Mouse (Mus musculus): ENCODE measurements around the gene Sae1. TPM values are rescaled to one million over a fixed set of nuclear protein-coding genes. Genes with fewer than 3 reads are reported as not detected.

The Sae1 gene
- 178 and 240 TPM in 2 replicates for polyA plus RNA-seq (2014; fragmentation: Nextera tagmentation; extraction: Ambion mirVana)

GRCm38 (mm10) chr7:16387160-16388041 lies at the start of gene Sae1:
Sae1 (minus strand) TSS chr7:16387806.
- Histone ChIP-seq H3K27ac (replicated peaks; ENCODE audit: low read depth, low read length) (peak within 1 kb of the TSS; percentile 82), H3K4me1 (ENCODE audit: control insufficient read depth, insufficient read depth, low read length) (peaks cover 13% of the 10 kb centered on the region), H3K4me3 (replicated peaks; ENCODE audit: low read depth, low read length) (peak within 1 kb of the TSS; percentile 96), H3K27me3 (ENCODE audit: control insufficient read depth, insufficient read depth, low read length) (no peaks in the 10 kb centered on the region), H3K36me3 (ENCODE audit: control insufficient read depth, insufficient read depth, low read length) (0 out of 2 replicates have a peak, but pooled peaks cover 6% of the 10 kb centered on the region), H3K9me3 (ENCODE audit: control insufficient read depth, low read length) (no peaks in the 10 kb centered on the region), H3K4me2 (ENCODE audit: low read length) (peak within 1 kb of the TSS; percentile 60), H3K9ac (replicated peaks; ENCODE audit: low read length) (peak within 1 kb of the TSS; percentile 95)
- DNase-seq (peak; percentile 99), ATAC-seq (ENCODE audit: low FRiP score, low TSS enrichment) (peak; percentile 95)
- WGBS = under 1% methylated on average over 58 of the region's 58 CpGs

- no peak for DNase-seq
- no peak for ATAC-seq (ENCODE audit: low FRiP score, low TSS enrichment)
- Histone ChIP-seq H3K9me3 (ENCODE audit: control insufficient read depth, low read length) (no peaks in the 10 kb centered on the region), H3K4me1 (ENCODE audit: control insufficient read depth, insufficient read depth, low read length) (no peaks in the 10 kb centered on the region), H3K9ac (replicated peaks; ENCODE audit: low read length) (no peak overlapping the region), H3K27ac (replicated peaks; ENCODE audit: low read depth, low read length) (no peak overlapping the region), H3K36me3 (ENCODE audit: control insufficient read depth, insufficient read depth, low read length) (peaks cover 70% of the 10 kb centered on the region), H3K27me3 (ENCODE audit: control insufficient read depth, insufficient read depth, low read length) (no peaks in the 10 kb centered on the region), H3K4me3 (replicated peaks; ENCODE audit: low read depth, low read length) (no peak overlapping the region), H3K4me2 (ENCODE audit: low read length) (no peak overlapping the region)
- WGBS = 87% methylated on average over 9 of the region's 9 CpGs
Observed at GRCm38 (mm10) chr7:16435088-16435487, 47.5 kb upstream of the Sae1 start.

- WGBS = 87% methylated on average over 3 of the region's 3 CpGs
Observed at GRCm38 (mm10) chr7:16433352-16433971, 45.9 kb upstream of the Sae1 start.

GRCm38 (mm10) chr7:16426129-16426729 lies 38.6 kb upstream of the Sae1 start:
- DNase-seq = peak; percentile 80
- H3K27ac ChIP-seq (replicated peaks; ENCODE audit: low read depth, low read length) = no peak overlapping the region
- no peaks in the 10 kb centered on the region for H3K27me3 ChIP-seq (ENCODE audit: control insufficient read depth, insufficient read depth, low read length)
- H3K4me2 ChIP-seq (ENCODE audit: low read length) = no peak overlapping the region
- ATAC-seq (ENCODE audit: low FRiP score, low TSS enrichment) = peak; percentile 78
- H3K36me3 ChIP-seq (ENCODE audit: control insufficient read depth, insufficient read depth, low read length) = peaks cover 97% of the 10 kb centered on the region
- no peak overlapping the region for H3K9ac ChIP-seq (replicated peaks; ENCODE audit: low read length)
- 46% methylated on average over 4 of the region's 4 CpGs for WGBS
- H3K9me3 ChIP-seq (ENCODE audit: control insufficient read depth, low read length) = no peaks in the 10 kb centered on the region
- no peaks in the 10 kb centered on the region for H3K4me1 ChIP-seq (ENCODE audit: control insufficient read depth, insufficient read depth, low read length)
- no peak overlapping the region for H3K4me3 ChIP-seq (replicated peaks; ENCODE audit: low read depth, low read length)

More at GRCm38 (mm10) chr7:16433352-16433971, 45.9 kb upstream of the Sae1 start:
- Histone ChIP-seq H3K36me3 (ENCODE audit: control insufficient read depth, insufficient read depth, low read length) (peaks cover 86% of the 10 kb centered on the region), H3K9ac (replicated peaks; ENCODE audit: low read length) (no peak overlapping the region), H3K4me2 (ENCODE audit: low read length) (no peak overlapping the region), H3K27ac (replicated peaks; ENCODE audit: low read depth, low read length) (no peak overlapping the region), H3K9me3 (ENCODE audit: control insufficient read depth, low read length) (no peaks in the 10 kb centered on the region), H3K4me3 (replicated peaks; ENCODE audit: low read depth, low read length) (no peak overlapping the region), H3K4me1 (ENCODE audit: control insufficient read depth, insufficient read depth, low read length) (no peaks in the 10 kb centered on the region), H3K27me3 (ENCODE audit: control insufficient read depth, insufficient read depth, low read length) (no peaks in the 10 kb centered on the region)
- ATAC-seq (ENCODE audit: low FRiP score, low TSS enrichment) = no peak
- no peak for DNase-seq

DNA sequence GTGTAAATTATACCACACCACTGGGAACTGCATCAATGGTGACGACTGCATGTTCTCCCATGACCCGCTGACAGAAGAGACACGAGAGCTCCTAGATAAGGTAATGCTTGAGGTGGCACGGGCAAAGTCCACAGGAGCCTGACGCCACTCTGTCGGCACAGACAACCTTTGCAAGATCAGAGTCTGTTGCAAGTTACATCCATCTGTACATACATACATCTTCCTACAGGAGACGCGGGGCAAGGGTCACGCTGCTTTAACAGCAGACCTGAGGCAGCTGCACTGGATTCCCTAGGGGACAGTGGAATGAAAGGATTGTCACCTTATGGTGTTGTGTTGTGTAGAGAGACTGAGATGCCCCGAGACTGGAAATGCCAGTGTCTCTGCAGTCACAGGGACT lies 38.1 kb upstream of the Sae1 start:
- no peaks in the 10 kb centered on the region for H3K27me3 ChIP-seq (ENCODE audit: control insufficient read depth, insufficient read depth, low read length)
- no peaks in the 10 kb centered on the region for H3K4me1 ChIP-seq (ENCODE audit: control insufficient read depth, insufficient read depth, low read length)
- H3K4me2 ChIP-seq (ENCODE audit: low read length) = no peak overlapping the region
- ATAC-seq (ENCODE audit: low FRiP score, low TSS enrichment) = peak; percentile 17; the same call in 1 of the 2 replicates
- no peaks in the 10 kb centered on the region for H3K9me3 ChIP-seq (ENCODE audit: control insufficient read depth, low read length)
- H3K36me3 ChIP-seq (ENCODE audit: control insufficient read depth, insufficient read depth, low read length) = peaks cover 97% of the 10 kb centered on the region
- H3K27ac ChIP-seq (replicated peaks; ENCODE audit: low read depth, low read length) = no peak overlapping the region
- H3K9ac ChIP-seq (replicated peaks; ENCODE audit: low read length) = no peak overlapping the region
- no peak overlapping the region for H3K4me3 ChIP-seq (replicated peaks; ENCODE audit: low read depth, low read length)
- 93% methylated on average over 10 of the region's 10 CpGs for WGBS
- no peak for DNase-seq

- Histone ChIP-seq H3K4me1 (ENCODE audit: control insufficient read depth, insufficient read depth, low read length) (no peaks in the 10 kb centered on the region), H3K27ac (replicated peaks; ENCODE audit: low read depth, low read length) (no peak overlapping the region), H3K27me3 (ENCODE audit: control insufficient read depth, insufficient read depth, low read length) (no peaks in the 10 kb centered on the region), H3K36me3 (ENCODE audit: control insufficient read depth, insufficient read depth, low read length) (peaks cover 97% of the 10 kb centered on the region), H3K4me3 (replicated peaks; ENCODE audit: low read depth, low read length) (no peak overlapping the region), H3K9ac (replicated peaks; ENCODE audit: low read length) (no peak overlapping the region), H3K9me3 (ENCODE audit: control insufficient read depth, low read length) (no peaks in the 10 kb centered on the region), H3K4me2 (ENCODE audit: low read length) (no peak overlapping the region)
- WGBS = 95% methylated on average over 9 of the region's 9 CpGs
- DNase-seq (no peak), ATAC-seq (ENCODE audit: low FRiP score, low TSS enrichment) (no peak)
Observed at GRCm38 (mm10) chr7:16423731-16424130, 36.1 kb upstream of the Sae1 start.

DNA sequence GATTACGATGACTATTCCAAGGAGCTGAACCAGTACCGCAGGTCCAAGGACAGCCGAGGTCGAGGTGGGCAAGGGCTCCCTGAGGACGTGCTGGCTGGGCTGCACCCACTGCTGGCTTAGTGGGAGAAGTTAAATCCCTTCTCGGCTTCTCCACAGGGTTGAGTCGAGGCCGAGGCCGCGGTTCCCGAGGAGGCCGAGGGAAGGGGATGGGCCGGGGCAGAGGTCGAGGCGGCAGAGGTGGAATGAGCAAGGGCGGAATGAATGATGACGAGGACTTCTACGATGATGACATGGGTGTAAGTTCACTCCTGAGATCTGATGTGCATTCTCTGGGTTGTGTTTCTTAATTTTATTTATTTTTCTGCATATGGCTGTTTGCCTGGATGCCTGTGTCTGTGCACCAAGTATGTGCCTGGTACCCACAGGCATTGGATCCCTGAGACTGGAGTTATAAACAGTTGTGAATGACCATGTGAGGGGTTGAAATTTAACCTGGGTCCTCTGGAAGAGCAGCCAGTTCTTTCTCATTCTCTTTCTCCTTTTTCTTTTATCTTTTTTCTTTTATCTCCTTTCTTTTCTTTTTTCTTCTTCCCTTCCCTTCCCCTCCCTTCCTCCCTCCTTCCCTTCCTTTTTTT lies 34.7 kb upstream of the Sae1 start:
- H3K4me3 ChIP-seq (replicated peaks; ENCODE audit: low read depth, low read length) = no peak overlapping the region
- H3K36me3 ChIP-seq (ENCODE audit: control insufficient read depth, insufficient read depth, low read length) = peaks cover 97% of the 10 kb centered on the region
- DNase-seq = no peak
- H3K4me2 ChIP-seq (ENCODE audit: low read length) = no peak overlapping the region
- no peak for ATAC-seq (ENCODE audit: low FRiP score, low TSS enrichment)
- H3K4me1 ChIP-seq (ENCODE audit: control insufficient read depth, insufficient read depth, low read length) = no peaks in the 10 kb centered on the region
- H3K9ac ChIP-seq (replicated peaks; ENCODE audit: low read length) = no peak overlapping the region
- WGBS = 88% methylated on average over 18 of the region's 18 CpGs
- no peaks in the 10 kb centered on the region for H3K27me3 ChIP-seq (ENCODE audit: control insufficient read depth, insufficient read depth, low read length)
- H3K9me3 ChIP-seq (ENCODE audit: control insufficient read depth, low read length) = no peaks in the 10 kb centered on the region
- no peak overlapping the region for H3K27ac ChIP-seq (replicated peaks; ENCODE audit: low read depth, low read length)

DNA sequence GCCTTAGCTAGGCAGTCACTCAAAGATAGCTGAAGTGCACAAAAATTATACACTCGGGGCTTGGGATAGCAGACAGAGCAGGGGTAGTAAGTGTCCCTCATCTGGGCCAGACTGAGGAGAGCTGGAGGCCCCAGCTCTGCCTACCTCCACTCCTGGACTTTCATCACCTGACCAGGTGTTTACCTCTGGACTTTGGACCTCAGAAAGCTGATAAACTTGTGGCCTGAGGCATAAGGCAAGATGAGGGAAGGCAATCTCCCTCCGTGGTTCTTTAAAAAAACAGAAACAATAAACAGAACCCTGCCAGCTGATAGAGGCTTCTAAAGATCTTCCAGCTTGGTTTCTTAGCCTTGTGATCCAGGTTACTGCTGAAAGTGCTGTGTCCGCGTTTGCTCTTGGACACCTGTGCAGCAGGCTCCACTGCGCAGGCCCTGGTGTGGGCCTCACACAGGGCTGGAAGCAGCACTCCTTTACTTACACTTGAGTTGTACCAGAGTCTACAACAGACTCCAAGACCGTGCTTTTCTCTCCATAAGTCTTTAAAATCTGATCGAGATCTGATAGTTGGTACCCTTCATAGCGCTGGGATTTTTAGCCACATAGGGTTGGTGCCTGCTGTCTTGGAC lies 33.0 kb upstream of the Sae1 start:
- Histone ChIP-seq H3K4me1 (ENCODE audit: control insufficient read depth, insufficient read depth, low read length) (no peaks in the 10 kb centered on the region), H3K27ac (replicated peaks; ENCODE audit: low read depth, low read length) (no peak overlapping the region), H3K4me3 (replicated peaks; ENCODE audit: low read depth, low read length) (no peak overlapping the region), H3K27me3 (ENCODE audit: control insufficient read depth, insufficient read depth, low read length) (no peaks in the 10 kb centered on the region), H3K4me2 (ENCODE audit: low read length) (no peak overlapping the region), H3K9ac (replicated peaks; ENCODE audit: low read length) (no peak overlapping the region), H3K36me3 (ENCODE audit: control insufficient read depth, insufficient read depth, low read length) (peaks cover 92% of the 10 kb centered on the region), H3K9me3 (ENCODE audit: control insufficient read depth, low read length) (no peaks in the 10 kb centered on the region)
- WGBS = 97% methylated on average over 8 of the region's 8 CpGs
- ATAC-seq (ENCODE audit: low FRiP score, low TSS enrichment) (no peak), DNase-seq (no peak)
